Mouse (Mus musculus): Measurements from ENCODE around the gene Map3k6.

GRCm38 (mm10) chr4:133269596-133269995 lies 29.0 kb downstream of the Map3k6 start:
- TF ChIP-seq CTCF (IDR thresholded peaks at IDR 0.05; ENCODE audit: low read depth, low read length) (no peak), POLR2A (IDR thresholded peaks at IDR 0.05; ENCODE audit: borderline replicate concordance, low read depth, low read length) (no peak)

Data from bone marrow macrophage, adult 2 months (primary cell).